Mouse (Mus musculus): Measurements from ENCODE around the gene Gm17545. TPM values are rescaled to one million over a fixed set of nuclear protein-coding genes. Genes with fewer than 3 reads are reported as not detected.

Gene Gm17545
- polyA plus RNA-seq, 1 experiment from 2014 or later: not detected

- Histone ChIP-seq H3K27ac (replicated peaks) (peak overlapping the region; percentile 62; the same call in 1 of the 2 replicates), H3K36me3 (no peaks in the 10 kb centered on the region), H3K9ac (peak overlapping the region; percentile 78), H3K4me3 (peak overlapping the region; percentile 70), H3K9me3 (no peaks in the 10 kb centered on the region), H3K4me2 (peak overlapping the region; percentile 90), H3K27me3 (no peaks in the 10 kb centered on the region), H3K4me1 (replicated peaks) (peaks cover 20% of the 10 kb centered on the region)
- WGBS: 10% methylated on average over 10 of the region's 10 CpGs
- peak; percentile 4 for ATAC-seq (ENCODE audit: low read depth)
Measured at GRCm38 (mm10) chr9:22476265-22476664, 22.2 kb downstream of the Gm17545 start.

- 94% methylated on average over 8 of the region's 8 CpGs for WGBS
- Histone ChIP-seq H3K9ac (no peak overlapping the region), H3K27me3 (no peaks in the 10 kb centered on the region), H3K4me3 (no peak overlapping the region), H3K27ac (replicated peaks) (no peak overlapping the region), H3K4me2 (no peak overlapping the region), H3K4me1 (replicated peaks) (peaks cover 20% of the 10 kb centered on the region), H3K36me3 (no peaks in the 10 kb centered on the region), H3K9me3 (no peaks in the 10 kb centered on the region)
- ATAC-seq (ENCODE audit: low read depth): no peak
Measured at GRCm38 (mm10) chr9:22478946-22479345, 24.9 kb downstream of the Gm17545 start.

- no peak overlapping the region for H3K27ac ChIP-seq (replicated peaks)
Measured at GRCm38 (mm10) chr9:22483866-22484561, 29.9 kb downstream of the Gm17545 start.

GRCm38 (mm10) chr9:22484562-22485308 lies 30.6 kb downstream of the Gm17545 start:
- H3K9ac ChIP-seq: no peak overlapping the region
- H3K36me3 ChIP-seq: no peaks in the 10 kb centered on the region
- H3K27ac ChIP-seq (replicated peaks): no peak overlapping the region
- no peaks in the 10 kb centered on the region for H3K27me3 ChIP-seq
- H3K9me3 ChIP-seq: no peaks in the 10 kb centered on the region
- 95% methylated on average over 12 of the region's 12 CpGs for WGBS
- no peak for ATAC-seq (ENCODE audit: low read depth)
- H3K4me1 ChIP-seq (replicated peaks): no peaks in the 10 kb centered on the region
- H3K4me3 ChIP-seq: no peak overlapping the region
- no peak overlapping the region for H3K4me2 ChIP-seq

More at GRCm38 (mm10) chr9:22483866-22484561, 29.9 kb downstream of the Gm17545 start:
- no peak for ATAC-seq (ENCODE audit: low read depth)
- H3K4me2 ChIP-seq: no peak overlapping the region
- H3K36me3 ChIP-seq: no peaks in the 10 kb centered on the region
- H3K27me3 ChIP-seq: no peaks in the 10 kb centered on the region
- H3K9ac ChIP-seq: no peak overlapping the region
- H3K4me3 ChIP-seq: no peak overlapping the region
- H3K9me3 ChIP-seq: no peaks in the 10 kb centered on the region
- WGBS: 93% methylated on average over 8 of the region's 8 CpGs
- H3K4me1 ChIP-seq (replicated peaks): no peaks in the 10 kb centered on the region

- Histone ChIP-seq H3K4me2 (no peak overlapping the region), H3K9ac (no peak overlapping the region), H3K4me1 (replicated peaks) (no peaks in the 10 kb centered on the region), H3K4me3 (no peak overlapping the region), H3K27me3 (no peaks in the 10 kb centered on the region), H3K9me3 (no peaks in the 10 kb centered on the region), H3K27ac (replicated peaks) (no peak overlapping the region), H3K36me3 (no peaks in the 10 kb centered on the region)
- WGBS: 86% methylated on average over 7 of the region's 7 CpGs
- ATAC-seq (ENCODE audit: low read depth): no peak
Measured at GRCm38 (mm10) chr9:22486211-22486610, 32.1 kb downstream of the Gm17545 start.

GRCm38 (mm10) chr9:22488963-22489362 lies 34.9 kb downstream of the Gm17545 start:
- Histone ChIP-seq H3K36me3 (no peaks in the 10 kb centered on the region), H3K27me3 (no peaks in the 10 kb centered on the region), H3K9me3 (no peaks in the 10 kb centered on the region), H3K4me3 (no peak overlapping the region), H3K27ac (replicated peaks) (no peak overlapping the region), H3K9ac (no peak overlapping the region), H3K4me1 (replicated peaks) (no peaks in the 10 kb centered on the region), H3K4me2 (no peak overlapping the region)
- WGBS: 75% methylated on average over 9 of the region's 9 CpGs
- ATAC-seq (ENCODE audit: low read depth): no peak

- Histone ChIP-seq H3K4me3 (no peak overlapping the region), H3K9me3 (no peaks in the 10 kb centered on the region), H3K4me2 (no peak overlapping the region), H3K4me1 (replicated peaks) (no peaks in the 10 kb centered on the region), H3K9ac (no peak overlapping the region), H3K27me3 (no peaks in the 10 kb centered on the region), H3K36me3 (peaks cover 9% of the 10 kb centered on the region; the same call in 1 of the 2 replicates), H3K27ac (replicated peaks) (no peak overlapping the region)
- WGBS: 80% methylated on average over 9 of the region's 9 CpGs
- no peak for ATAC-seq (ENCODE audit: low read depth)
Measured at GRCm38 (mm10) chr9:22494203-22494807, 40.2 kb downstream of the Gm17545 start.

GRCm38 (mm10) chr9:22495133-22495532 lies 41.0 kb downstream of the Gm17545 start:
- Histone ChIP-seq H3K4me1 (replicated peaks) (no peaks in the 10 kb centered on the region), H3K9me3 (no peaks in the 10 kb centered on the region), H3K9ac (no peak overlapping the region), H3K27ac (replicated peaks) (no peak overlapping the region), H3K36me3 (peaks cover 15% of the 10 kb centered on the region; the same call in 1 of the 2 replicates), H3K4me2 (no peak overlapping the region), H3K27me3 (no peaks in the 10 kb centered on the region), H3K4me3 (no peak overlapping the region)
- no peak for ATAC-seq (ENCODE audit: low read depth)
- 92% methylated on average over 2 of the region's 2 CpGs for WGBS

GRCm38 (mm10) chr9:22497021-22497767 lies 43.1 kb downstream of the Gm17545 start:
- Histone ChIP-seq H3K4me3 (no peak overlapping the region), H3K27me3 (no peaks in the 10 kb centered on the region), H3K9ac (no peak overlapping the region), H3K36me3 (peaks cover 15% of the 10 kb centered on the region; the same call in 1 of the 2 replicates), H3K4me2 (no peak overlapping the region), H3K9me3 (no peaks in the 10 kb centered on the region), H3K4me1 (replicated peaks) (no peaks in the 10 kb centered on the region), H3K27ac (replicated peaks) (no peak overlapping the region)
- ATAC-seq (ENCODE audit: low read depth): no peak
- 91% methylated on average over 6 of the region's 6 CpGs for WGBS

- H3K4me3 ChIP-seq: no peak overlapping the region
- peaks cover 15% of the 10 kb centered on the region; the same call in 1 of the 2 replicates for H3K36me3 ChIP-seq
- H3K9ac ChIP-seq: no peak overlapping the region
- no peaks in the 10 kb centered on the region for H3K9me3 ChIP-seq
- 62% methylated on average over 2 of the region's 2 CpGs for WGBS
- H3K27ac ChIP-seq (replicated peaks): no peak overlapping the region
- peaks cover 11% of the 10 kb centered on the region; the same call in 1 of the 2 replicates for H3K4me1 ChIP-seq (replicated peaks)
- H3K27me3 ChIP-seq: no peaks in the 10 kb centered on the region
- no peak for ATAC-seq (ENCODE audit: low read depth)
- no peak overlapping the region for H3K4me2 ChIP-seq
Measured at GRCm38 (mm10) chr9:22502972-22503371, 48.9 kb downstream of the Gm17545 start.

- Histone ChIP-seq H3K4me3 (no peak overlapping the region), H3K36me3 (peaks cover 13% of the 10 kb centered on the region; the same call in 1 of the 2 replicates), H3K4me2 (no peak overlapping the region), H3K27ac (replicated peaks) (no peak overlapping the region), H3K9me3 (no peaks in the 10 kb centered on the region), H3K27me3 (no peaks in the 10 kb centered on the region), H3K9ac (no peak overlapping the region), H3K4me1 (replicated peaks) (peaks cover 11% of the 10 kb centered on the region; the same call in 1 of the 2 replicates)
- WGBS: 83% methylated on average over 5 of the region's 5 CpGs
- ATAC-seq (ENCODE audit: low read depth): no peak
Measured at GRCm38 (mm10) chr9:22503581-22503980, 49.5 kb downstream of the Gm17545 start.

All from neural tube, embryonic 13.5 days (tissue).